Mouse (Mus musculus) limb, embryonic 14.5 days (tissue): ENCODE measurements around the gene Map3k5. TPM values are rescaled to one million over a fixed set of nuclear protein-coding genes. Genes with fewer than 3 reads are reported as not detected.

Experiments used
- ATAC-seq: fragments of 200-750 bp; cut with Nextera tagmentation; 2 replicates; pipeline ENCODE4 v1.8.0; 2017; ENCODE audit warnings: low read depth, moderate number of reproducible peaks, moderate TSS enrichment; ENCODE audit not compliant: low FRiP score
- DNase-seq: peaks from one replicate; pipeline ENCODE4 v3.0.0-alpha.2; 2015; ENCODE audit warnings: low spot score
- H3K27ac ChIP-seq: fragments of 300-500 bp; sonication (generic); replicated peaks from 2 replicates; pipeline ENCODE4 v1.5.1; 2014; ENCODE audit warnings: low read depth, mild to moderate bottlenecking, low read length, moderate library complexity, mixed read lengths
- H3K27me3 ChIP-seq: fragments of 300-500 bp; sonication (generic); 2 replicates; pipeline ENCODE4 v1.6.1; 2014; ENCODE audit warnings: low read length, mixed read lengths; ENCODE audit not compliant: control insufficient read depth, insufficient read depth
- H3K36me3 ChIP-seq: fragments of 300-500 bp; sonication (generic); 2 replicates; pipeline ENCODE4 v1.6.1; 2014; ENCODE audit warnings: mild to moderate bottlenecking, low read length, moderate library complexity, mixed read lengths; ENCODE audit not compliant: control insufficient read depth, insufficient read depth
- H3K4me1 ChIP-seq: fragments of 300-500 bp; sonication (generic); 2 replicates; pipeline ENCODE4 v1.6.1; 2014; ENCODE audit warnings: antibody characterized with exemption, low read length, mixed read lengths; ENCODE audit not compliant: control insufficient read depth, insufficient read depth
- H3K4me2 ChIP-seq: fragments of 300-500 bp; sonication (generic); replicated peaks from 2 replicates; pipeline ENCODE4 v1.6.1; 2014; ENCODE audit warnings: low read depth, mild to moderate bottlenecking, low read length, moderate library complexity; ENCODE audit not compliant: severe bottlenecking
- H3K4me3 ChIP-seq: fragments of 300-500 bp; sonication (generic); replicated peaks from 2 replicates; pipeline ENCODE4 v1.5.1; 2014; ENCODE audit warnings: low read length
- H3K9ac ChIP-seq: fragments of 300-500 bp; sonication (generic); 2 replicates; pipeline ENCODE4 v1.6.1; 2014; ENCODE audit warnings: mild to moderate bottlenecking, low read depth, low read length, moderate library complexity; ENCODE audit not compliant: severe bottlenecking
- H3K9me3 ChIP-seq: fragments of 300-500 bp; sonication (generic); 2 replicates; pipeline ENCODE4 v1.6.1; 2016; ENCODE audit warnings: low read length; ENCODE audit not compliant: control insufficient read depth
- POLR2A ChIP-seq: fragments of 200-500 bp; IDR thresholded peaks from 2 replicates; pipeline ENCODE4 v1.8.0; 2012; ENCODE audit warnings: inconsistent platforms, mild to moderate bottlenecking, moderate library complexity, borderline replicate concordance; ENCODE audit not compliant: insufficient read depth, insufficient read length; ENCODE audit errors: extremely low read depth
- WGBS: fragments of 180-500 bp; shearing (Covaris S2); extraction: QIAGEN DNeasy Blood & Tissue Kit; methylation state at CpG from one replicate; pipeline ENCODE4 v1.1.7; 2014; 5-methylcytosine and 5-hydroxymethylcytosine counted together
- polyA plus RNA-seq, 2 experiments: library from polyadenylated mRNA; depleted of rRNA in 1 of 2; stranded (reverse) in 1 of 2; unstranded in 1 of 2; fragments of >200 nt; fragmentation: Nextera tagmentation in 1 of 2; extraction: Ambion mirVana in 1 of 2; gene quantifications; 2 replicates each; pipeline versions ENCODE4 v1.2.1 to v1.2.3; 2012 to 2014

Map3k5 gene
- polyA plus RNA-seq, 2 experiments, result 2.0 to 3.5 TPM

GRCm38 (mm10) chr10:20135350-20136058 is 201.2 kb downstream of the Map3k5 start:
- TF ChIP-seq POLR2A, result no peak
- no peak for ATAC-seq
- Histone ChIP-seq H3K36me3 (no peaks in the 10 kb centered on the region), H3K4me3 (no peak overlapping the region), H3K4me1 (no peaks in the 10 kb centered on the region), H3K27me3 (no peaks in the 10 kb centered on the region), H3K9me3 (no peaks in the 10 kb centered on the region), H3K9ac (no peak overlapping the region), H3K4me2 (no peak overlapping the region), H3K27ac (no peak overlapping the region)
- WGBS, result 68% methylated on average over 15 of the region's 15 CpGs
- no peak for DNase-seq

DNA sequence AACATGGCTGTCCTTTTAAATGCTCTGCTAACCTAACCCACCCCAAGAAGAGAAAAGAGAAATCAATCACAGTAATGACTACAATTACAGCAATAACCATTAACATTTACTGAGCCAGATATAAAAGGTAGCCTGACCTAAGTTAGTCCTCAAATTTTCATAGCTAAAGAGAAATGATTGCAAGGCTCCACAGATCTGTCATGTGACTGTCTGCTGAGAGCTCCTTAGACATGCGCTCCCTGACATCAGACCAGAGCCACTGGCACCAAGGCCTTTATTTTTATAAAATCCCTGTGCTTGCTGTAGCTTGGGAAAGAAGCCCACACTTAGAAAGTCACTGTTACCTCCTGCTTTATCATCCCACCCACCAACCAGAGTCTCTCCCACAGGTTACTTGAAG is 202.2 kb downstream of the Map3k5 start:
- 87% methylated on average over 1 of the region's 1 CpGs for WGBS
- no peaks in the 10 kb centered on the region for H3K36me3 ChIP-seq
- H3K27me3 ChIP-seq, result no peaks in the 10 kb centered on the region
- H3K9me3 ChIP-seq, result no peaks in the 10 kb centered on the region
- no peak for TF ChIP-seq POLR2A
- ATAC-seq, result no peak
- H3K9ac ChIP-seq, result no peak overlapping the region
- H3K4me2 ChIP-seq, result no peak overlapping the region
- H3K4me3 ChIP-seq, result no peak overlapping the region
- no peaks in the 10 kb centered on the region for H3K4me1 ChIP-seq
- DNase-seq, result no peak
- H3K27ac ChIP-seq, result no peak overlapping the region

GRCm38 (mm10) chr10:20141376-20141775 is 207.1 kb downstream of the Map3k5 start:
- Histone ChIP-seq H3K9me3 (no peaks in the 10 kb centered on the region), H3K36me3 (no peaks in the 10 kb centered on the region), H3K9ac (no peak overlapping the region), H3K27ac (no peak overlapping the region), H3K27me3 (no peaks in the 10 kb centered on the region), H3K4me2 (no peak overlapping the region), H3K4me3 (no peak overlapping the region), H3K4me1 (no peaks in the 10 kb centered on the region)
- DNase-seq (no peak), ATAC-seq (no peak)
- 86% methylated on average over 17 of the region's 17 CpGs for WGBS
- no peak for TF ChIP-seq POLR2A

DNA sequence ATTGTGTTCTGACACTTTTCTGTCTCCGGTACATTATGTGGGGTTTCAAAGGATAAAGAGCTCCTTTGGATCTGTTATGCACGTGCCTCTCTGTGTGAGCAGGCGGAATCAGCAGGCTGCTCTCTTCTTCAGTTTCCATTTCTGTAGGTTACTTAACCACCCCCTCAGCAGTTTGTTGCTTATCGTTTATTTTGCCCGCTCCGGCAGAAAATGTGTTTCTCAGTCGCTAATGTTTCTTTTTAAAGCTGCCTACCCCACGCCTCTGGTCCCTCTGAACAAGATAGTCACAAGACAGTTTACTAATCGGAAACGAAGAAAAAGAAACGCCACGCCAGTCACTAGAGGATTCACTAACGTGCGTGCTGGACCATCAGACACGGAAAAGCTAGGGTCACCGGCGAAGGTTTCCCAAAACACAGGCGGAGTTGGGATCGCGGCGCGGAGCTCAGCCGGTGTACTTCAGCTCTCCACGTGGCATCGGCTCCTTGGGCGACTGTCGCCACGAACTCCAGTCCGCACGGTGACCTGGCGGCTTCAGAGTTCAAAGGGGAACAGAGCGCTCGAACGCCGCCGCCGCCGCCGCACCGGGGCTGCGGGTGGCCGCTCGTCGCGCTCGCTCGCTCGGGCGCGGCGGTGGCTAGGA is 214.0 kb downstream of the Map3k5 start, which contains the start of gene Map7:
Gene Map7 (plus strand): TSS at position 342 of the 643 bp plus-strand sequence.
- DNase-seq (no peak), ATAC-seq (no peak)
- peak within 1 kb of the TSS; percentile 96 for H3K4me2 ChIP-seq
- 6% methylated on average over 42 of the region's 51 CpGs for WGBS
- no peaks in the 10 kb centered on the region for H3K36me3 ChIP-seq
- peak within 1 kb of the TSS; percentile 76 for H3K4me3 ChIP-seq
- H3K27ac ChIP-seq, result no peak within 1 kb of the TSS
- H3K27me3 ChIP-seq, result peaks cover 30% of the 10 kb centered on the region
- no peaks in the 10 kb centered on the region for H3K9me3 ChIP-seq
- peak within 1 kb of the TSS; percentile 67 for H3K9ac ChIP-seq
- H3K4me1 ChIP-seq, result peaks cover 6% of the 10 kb centered on the region
- no peak for TF ChIP-seq POLR2A

- peaks cover 6% of the 10 kb centered on the region for H3K4me1 ChIP-seq
- no peak overlapping the region for H3K27ac ChIP-seq
- H3K9ac ChIP-seq, result peak overlapping the region; percentile 67
- H3K27me3 ChIP-seq, result peaks cover 30% of the 10 kb centered on the region
- TF ChIP-seq POLR2A, result no peak
- peak overlapping the region; percentile 96 for H3K4me2 ChIP-seq
- WGBS, result 2% methylated on average over 28 of the region's 58 CpGs
- no peaks in the 10 kb centered on the region for H3K9me3 ChIP-seq
- DNase-seq (no peak), ATAC-seq (peak; percentile 60)
- H3K36me3 ChIP-seq, result no peaks in the 10 kb centered on the region
- H3K4me3 ChIP-seq, result peak overlapping the region; percentile 76
Measured at GRCm38 (mm10) chr10:20148773-20149120, 214.5 kb downstream of the Map3k5 start.
